Mouse (Mus musculus) kidney, adult 2 months (tissue): ENCODE measurements around the gene Xlr4a. TPM values are rescaled to one million over a fixed set of nuclear protein-coding genes. Genes with fewer than 3 reads are reported as not detected.

Source experiments
- DNase-seq: peaks from one replicate; pipeline ENCODE4 v3.0.0; 2021
- H3K27ac ChIP-seq: fragments of 200-500 bp; 2 replicates; pipeline ENCODE4 v1.5.1; 2012; ENCODE audit warnings: low read depth, low read length, control low read depth, inconsistent platforms; ENCODE audit not compliant: insufficient read depth
- H3K27me3 ChIP-seq: fragments of 200-500 bp; replicated peaks from 2 replicates; pipeline ENCODE4 v1.6.1; 2012; ENCODE audit warnings: mild to moderate bottlenecking, moderate library complexity, low read length, inconsistent platforms; ENCODE audit not compliant: control insufficient read depth, insufficient read depth
- H3K36me3 ChIP-seq: fragments of 200-500 bp; 2 replicates; pipeline ENCODE4 v1.6.1; 2012; ENCODE audit warnings: mild to moderate bottlenecking, moderate library complexity, low read length, inconsistent platforms; ENCODE audit not compliant: control insufficient read depth, insufficient read depth
- H3K4me1 ChIP-seq: fragments of 200-500 bp; 2 replicates; pipeline ENCODE4 v1.6.1; 2011; ENCODE audit warnings: low read length; ENCODE audit not compliant: control insufficient read depth, insufficient read depth
- H3K4me3 ChIP-seq: fragments of 200-500 bp; 2 replicates; pipeline ENCODE4 v1.5.1; 2011; ENCODE audit warnings: mild to moderate bottlenecking, low read depth, low read length, control low read depth; ENCODE audit not compliant: insufficient read depth
- CTCF ChIP-seq: fragments of 200-500 bp; conservative IDR thresholded peaks from 2 replicates; pipeline ENCODE4 v1.5.1; 2011; ENCODE audit warnings: low read depth, mild to moderate bottlenecking, control low read depth, low read length, moderate library complexity, mixed read lengths; ENCODE audit not compliant: insufficient read depth, insufficient read length
- POLR2A ChIP-seq: fragments of 200-500 bp; IDR thresholded peaks from one replicate; pipeline ENCODE4 v1.6.1; 2011; ENCODE audit warnings: low read depth, low read length, control low read depth
- WGBS: fragments of 180-500 bp; shearing (Covaris S2); methylation state at CpG from one replicate; pipeline ENCODE4 v1.1.7; 2018; 5-methylcytosine and 5-hydroxymethylcytosine counted together
- polyA plus RNA-seq: library from polyadenylated mRNA; depleted of rRNA; stranded (reverse); fragments of >200 nt; gene quantifications from 2 replicates; pipeline ENCODE4 v1.2.3, GENCODE M21; 2012; rRNA removed

Xlr4a gene
- polyA plus RNA-seq, 1 experiment: 0.17 TPM

DNA sequence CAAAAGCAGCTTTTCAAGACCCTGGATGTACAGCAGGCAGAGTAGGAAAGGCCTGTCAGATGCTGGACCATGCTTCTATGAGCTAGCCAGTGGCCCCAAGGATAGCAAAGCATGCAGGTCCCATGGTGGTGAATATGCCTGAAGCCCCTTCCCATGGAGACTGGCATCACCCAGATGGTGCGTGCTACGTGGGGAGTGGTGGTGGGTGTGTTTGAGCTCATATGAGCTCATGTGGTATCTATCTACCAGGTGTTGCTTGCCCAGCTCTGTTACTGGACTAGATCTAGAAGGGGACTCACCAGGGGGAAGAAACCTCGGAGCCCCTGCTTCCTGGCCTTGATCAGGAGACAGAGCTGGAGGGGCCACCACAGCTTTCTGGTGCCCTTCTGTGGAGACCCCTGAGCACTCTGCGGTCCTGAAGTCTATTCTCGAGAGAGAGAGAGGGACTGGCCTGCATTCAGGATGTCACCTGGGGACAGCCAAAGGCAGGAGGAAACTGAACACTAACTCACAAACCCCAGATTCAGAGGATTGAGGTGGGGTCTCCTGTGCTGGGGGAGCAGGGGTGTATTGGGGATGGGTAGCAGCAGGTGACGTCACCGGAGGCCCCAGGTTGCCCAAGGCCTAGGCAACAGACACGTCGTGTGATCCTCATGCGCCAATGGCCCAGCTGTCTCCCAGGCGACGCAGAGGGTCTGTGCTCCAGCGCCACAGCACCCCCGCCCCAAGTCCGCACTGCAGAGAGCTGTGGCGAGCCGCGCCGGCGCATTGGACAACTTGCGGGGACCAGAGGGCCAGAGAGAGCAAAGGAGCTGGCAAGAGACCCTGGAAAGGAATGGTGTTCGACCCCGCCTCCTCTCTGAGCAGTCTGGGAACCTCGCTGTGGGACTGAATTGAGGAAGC lies 18.5 kb downstream of the Xlr4a start:
- no peaks in the 10 kb centered on the region for H3K27me3 ChIP-seq
- H3K36me3 ChIP-seq: no peaks in the 10 kb centered on the region
- TF ChIP-seq POLR2A (no peak), CTCF (no peak)
- H3K4me3 ChIP-seq: no peak overlapping the region
- H3K4me1 ChIP-seq: no peaks in the 10 kb centered on the region
- no peak overlapping the region for H3K27ac ChIP-seq
- no peak for DNase-seq
- 38% methylated on average over 17 of the region's 24 CpGs for WGBS

DNA sequence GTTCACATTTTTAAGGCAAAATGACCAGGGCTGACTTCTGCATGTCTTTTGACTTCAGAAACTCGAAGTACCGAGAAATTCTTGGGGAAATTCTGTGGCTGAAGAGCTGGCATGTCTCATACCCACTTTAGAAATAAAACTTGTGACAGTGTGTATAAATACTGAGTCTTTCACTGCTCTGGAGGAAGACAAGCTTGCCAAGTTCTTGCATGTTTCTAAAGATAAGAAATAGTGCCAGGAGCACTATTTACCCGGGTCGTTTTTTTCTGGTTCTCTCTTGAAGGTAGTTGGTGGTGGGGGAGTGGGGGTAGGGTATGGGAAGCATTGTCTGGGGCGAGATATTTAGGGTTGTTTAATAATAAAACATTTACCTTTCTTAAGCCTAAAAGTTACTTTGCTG lies 20.0 kb downstream of the Xlr4a start:
- no peaks in the 10 kb centered on the region for H3K27me3 ChIP-seq
- no peak overlapping the region for H3K4me3 ChIP-seq
- 51% methylated on average over 5 of the region's 5 CpGs for WGBS
- H3K36me3 ChIP-seq: no peaks in the 10 kb centered on the region
- DNase-seq: no peak
- no peaks in the 10 kb centered on the region for H3K4me1 ChIP-seq
- H3K27ac ChIP-seq: no peak overlapping the region
- TF ChIP-seq CTCF (no peak), POLR2A (no peak)

DNA sequence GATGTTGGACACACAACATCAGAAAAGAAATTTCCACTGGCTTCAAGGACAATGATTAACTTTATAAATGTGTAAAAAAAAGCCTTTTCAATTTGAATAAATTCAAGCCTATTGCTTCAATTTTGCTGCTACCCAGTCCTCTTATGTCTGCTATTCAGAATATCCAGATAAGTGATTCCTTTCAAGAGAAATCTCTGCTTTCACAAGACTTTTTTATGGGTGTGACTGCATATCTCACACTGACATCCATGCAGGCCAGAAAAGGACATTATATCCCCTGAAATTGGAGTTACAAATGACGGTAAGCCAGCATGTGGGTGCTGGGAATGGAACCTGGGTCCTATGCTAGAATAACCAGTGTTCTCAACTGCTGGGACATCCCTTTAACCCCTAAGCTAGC lies 20.8 kb downstream of the Xlr4a start:
- WGBS: 94% methylated on average over 1 of the region's 1 CpGs
- H3K27ac ChIP-seq: no peak overlapping the region
- TF ChIP-seq CTCF (no peak), POLR2A (no peak)
- no peak for DNase-seq
- H3K4me1 ChIP-seq: no peaks in the 10 kb centered on the region
- no peak overlapping the region for H3K4me3 ChIP-seq
- no peaks in the 10 kb centered on the region for H3K36me3 ChIP-seq
- H3K27me3 ChIP-seq: no peaks in the 10 kb centered on the region

DNA sequence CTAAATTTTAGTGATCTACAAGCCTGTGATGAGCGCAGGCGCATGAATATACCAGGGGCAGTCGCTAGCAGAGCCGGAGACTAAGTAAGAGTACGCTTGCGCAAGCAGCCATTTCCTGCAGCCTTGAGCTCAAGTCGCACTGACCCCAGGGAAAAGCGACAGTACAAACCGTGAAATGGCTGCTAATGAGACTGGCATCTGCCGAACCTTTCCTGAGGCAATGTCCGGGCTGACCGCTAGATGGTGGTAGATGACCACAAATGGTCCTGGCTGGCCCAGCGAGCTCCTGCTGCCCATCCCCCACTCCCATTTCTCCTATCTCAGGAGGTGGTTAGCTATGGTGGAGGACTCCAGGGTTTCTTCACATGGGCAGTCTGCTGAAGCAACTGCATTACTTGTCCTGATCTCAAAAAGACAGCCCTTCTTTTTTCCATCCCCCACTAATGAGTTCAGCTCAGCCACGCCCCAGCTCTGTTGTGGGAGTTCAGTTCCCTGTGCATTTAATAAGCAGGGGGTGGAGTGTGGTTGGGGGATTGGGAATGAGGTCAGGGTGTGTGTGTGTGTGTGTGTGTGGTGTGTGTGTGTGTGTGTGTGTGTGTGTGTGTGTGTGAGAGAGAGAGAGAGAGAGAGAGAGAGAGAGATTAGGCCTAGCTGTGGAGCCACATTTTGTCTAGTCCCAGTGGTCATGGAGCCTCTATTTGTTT lies 28.3 kb downstream of the Xlr4a start:
- no peaks in the 10 kb centered on the region for H3K27me3 ChIP-seq
- H3K4me1 ChIP-seq: no peaks in the 10 kb centered on the region
- no peaks in the 10 kb centered on the region for H3K36me3 ChIP-seq
- whole genome bisulfite sequencing: 6% methylated on average over 14 of the region's 14 CpGs
- peak; percentile 93 for DNase-seq
- no peak overlapping the region for H3K27ac ChIP-seq
- H3K4me3 ChIP-seq: no peak overlapping the region
- TF ChIP-seq CTCF (peak; percentile 94), POLR2A (no peak)

DNA sequence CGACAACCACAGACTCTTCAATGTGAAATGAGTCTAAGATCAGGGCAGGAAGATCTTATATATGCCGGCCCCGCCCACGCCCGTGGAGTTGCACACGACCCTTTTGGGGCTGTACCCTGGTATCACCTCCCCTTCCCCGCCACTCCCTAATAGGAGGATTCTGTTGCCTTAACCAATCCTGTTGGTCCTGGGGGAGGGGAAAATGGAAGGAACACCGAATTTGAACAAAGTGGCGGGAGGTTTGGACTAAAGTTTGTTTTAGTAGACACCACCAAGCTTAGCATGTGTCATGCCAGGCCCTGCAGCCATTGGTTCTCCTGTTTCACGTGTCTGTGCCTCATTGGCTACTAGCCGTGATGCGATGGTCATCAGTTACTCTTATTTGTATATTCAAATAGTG lies 42.6 kb downstream of the Xlr4a start:
- H3K27ac ChIP-seq: no peak overlapping the region
- DNase-seq: no peak
- no peaks in the 10 kb centered on the region for H3K27me3 ChIP-seq
- no peaks in the 10 kb centered on the region for H3K4me1 ChIP-seq
- H3K4me3 ChIP-seq: no peak overlapping the region
- H3K36me3 ChIP-seq: no peaks in the 10 kb centered on the region
- TF ChIP-seq POLR2A (no peak), CTCF (no peak)
- WGBS: 84% methylated on average over 12 of the region's 12 CpGs

DNA sequence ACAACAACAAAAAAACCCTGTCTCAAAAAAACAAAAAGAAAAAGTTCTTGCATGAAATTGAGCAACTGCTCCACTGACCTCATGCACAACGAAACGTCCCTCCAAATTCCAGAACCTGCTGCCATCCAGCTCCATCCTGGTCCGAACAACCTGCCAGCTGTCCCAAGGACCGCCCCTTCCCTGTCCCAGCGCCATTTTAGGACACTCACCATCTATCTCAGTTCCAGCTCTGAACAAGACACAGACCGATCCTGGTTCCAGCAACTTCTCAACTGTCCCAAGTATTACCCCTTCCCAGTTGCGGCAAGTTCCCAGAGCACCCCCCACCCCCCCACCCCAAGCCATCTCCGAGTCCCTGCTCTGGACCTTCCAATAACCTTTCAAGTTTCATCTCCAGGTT lies 43.4 kb downstream of the Xlr4a start:
- DNase-seq: no peak
- WGBS: 90% methylated on average over 8 of the region's 8 CpGs
- Histone ChIP-seq H3K4me3 (no peak overlapping the region), H3K27ac (no peak overlapping the region), H3K27me3 (no peaks in the 10 kb centered on the region), H3K4me1 (no peaks in the 10 kb centered on the region), H3K36me3 (no peaks in the 10 kb centered on the region)
- TF ChIP-seq CTCF (no peak), POLR2A (no peak)

DNA sequence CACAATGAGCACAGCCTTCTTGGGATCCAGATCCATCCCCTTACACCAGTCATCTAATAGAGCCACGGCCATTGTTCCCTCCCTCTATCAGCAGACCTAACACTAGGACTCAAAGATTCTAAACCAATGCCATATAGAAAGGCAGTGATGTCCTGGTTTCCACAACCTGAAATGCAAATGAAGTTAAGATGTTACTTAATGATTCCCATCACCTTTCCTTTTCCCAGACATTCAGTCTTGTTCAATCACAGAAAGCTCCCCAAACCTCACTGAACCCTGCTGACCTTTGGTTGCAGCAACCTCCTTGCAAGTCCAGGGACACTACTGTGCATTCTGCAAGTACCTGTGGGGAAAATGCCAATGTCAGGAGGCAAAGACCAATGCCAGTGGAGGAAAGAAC lies 45.3 kb downstream of the Xlr4a start, which contains the start of gene Pnma5:
TSS of gene Pnma5 (minus strand) at position 101 of the 400 bp plus-strand sequence.
- WGBS: 86% methylated on average over 1 of the region's 1 CpGs
- no peak for TF ChIP-seq CTCF
- no peak for TF ChIP-seq POLR2A
- Histone ChIP-seq H3K27ac (no peak within 1 kb of the TSS), H3K36me3 (no peaks in the 10 kb centered on the region), H3K4me3 (no peak within 1 kb of the TSS), H3K4me1 (no peaks in the 10 kb centered on the region), H3K27me3 (no peaks in the 10 kb centered on the region)
- no peak for DNase-seq

Other genes with a start within 250 kb of the Xlr4a start
- 12.4 and 22.7 TPM in 2 replicates for gene Cetn2, start 164.1 kb downstream of the Xlr4a start, polyA plus RNA-seq
- 43.7 and 45.7 TPM in 2 replicates for gene Nsdhl, start 163.9 kb downstream of the Xlr4a start, polyA plus RNA-seq
- gene Zfp185, start 95.1 kb downstream of the Xlr4a start, polyA plus RNA-seq: 5.9 and 6.7 TPM in 2 replicates
- gene Pnma5, start 45.4 kb downstream of the Xlr4a start, polyA plus RNA-seq: not detected in 2 replicates
- not detected in 2 replicates for gene Pnma3, start 17.7 kb downstream of the Xlr4a start, polyA plus RNA-seq
- 0.08 and 0.22 TPM in 2 replicates for gene Xlr3a, start 14.6 kb upstream of the Xlr4a start, polyA plus RNA-seq
- gene Gm14685, start 34.6 kb upstream of the Xlr4a start, polyA plus RNA-seq: 0.07 TPM in 1 of 2 replicates, not detected in the other
- not detected in 2 replicates for gene Xlr5b, start 66.3 kb upstream of the Xlr4a start, polyA plus RNA-seq
- gene DXBay18, start 67.0 kb upstream of the Xlr4a start, polyA plus RNA-seq: 0.16 TPM in 1 of 2 replicates, not detected in the other
- gene Spin2d, start 94.5 kb upstream of the Xlr4a start, polyA plus RNA-seq: not detected in 2 replicates
- 0.56 and 1.5 TPM in 2 replicates for gene Xlr3b, start 109.7 kb upstream of the Xlr4a start, polyA plus RNA-seq
- 0.38 TPM in 1 of 2 replicates, not detected in the other for gene Xlr4b, start 131.9 kb upstream of the Xlr4a start, polyA plus RNA-seq
- gene F8a, start 145.8 kb upstream of the Xlr4a start, polyA plus RNA-seq: 7.6 and 9.9 TPM in 2 replicates
- not detected in 2 replicates for gene Xlr4c, start 160.7 kb upstream of the Xlr4a start, polyA plus RNA-seq
- gene Xlr3c, start 182.9 kb upstream of the Xlr4a start, polyA plus RNA-seq: not detected in 2 replicates
- gene Xlr5a, start 210.5 kb upstream of the Xlr4a start, polyA plus RNA-seq: not detected in 2 replicates
- 0.11 TPM in 1 of 2 replicates, not detected in the other for gene Xlr5c, start 210.5 kb upstream of the Xlr4a start, polyA plus RNA-seq